Comparison of ENCODE assay signal across 8 mouse cellular contexts in the genomic region with DNA sequence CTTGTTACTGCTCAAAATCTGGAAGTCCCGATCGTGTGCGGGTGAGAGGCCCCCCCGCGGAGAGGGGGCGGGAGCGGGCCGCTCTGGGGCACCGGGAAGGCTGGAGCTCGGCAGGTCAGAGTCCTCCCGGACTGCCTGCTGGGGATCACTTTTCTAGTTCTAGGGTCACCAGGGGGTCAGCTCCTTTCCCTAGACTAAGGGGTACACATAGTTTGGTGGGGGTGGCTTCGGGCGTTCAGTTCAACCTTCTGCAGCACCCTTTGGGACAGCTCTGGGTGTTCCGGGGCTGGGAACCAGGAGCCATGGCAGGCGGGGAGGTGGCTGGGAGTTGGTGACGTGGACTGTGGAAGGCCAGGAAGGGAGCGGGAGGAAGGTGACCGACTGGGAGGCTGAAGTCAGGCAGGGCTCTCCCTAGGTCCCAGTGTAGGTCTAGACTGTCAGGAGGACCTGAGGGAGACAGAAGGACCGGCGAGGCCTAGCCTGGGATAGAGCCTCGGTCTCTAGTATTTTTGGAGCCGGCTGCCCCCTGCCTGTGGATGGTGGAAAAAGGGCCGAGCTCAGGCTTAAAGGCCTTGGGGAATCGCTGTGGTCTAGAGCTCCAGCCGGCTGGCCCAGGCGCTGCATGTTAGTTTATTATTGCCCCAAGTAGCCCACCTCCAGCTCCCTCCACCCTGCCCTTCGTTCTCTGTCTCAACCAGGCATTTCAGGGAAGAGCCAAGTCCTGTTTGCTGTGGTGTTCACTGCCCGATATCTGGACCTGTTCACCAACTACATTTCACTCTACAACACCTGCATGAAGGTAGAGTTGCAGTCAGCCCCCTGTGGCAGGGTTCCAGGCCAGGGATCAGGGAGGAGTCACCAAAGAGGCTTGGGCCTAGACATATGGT. TPM values are rescaled to one million over a fixed set of nuclear protein-coding genes. Genes with fewer than 3 reads are reported as not detected.
DNase-seq lines count a peak whose midpoint lies in the region; TF ChIP-seq lines count a peak whose summit lies in the region.

No protein-coding gene starts in this region.

- intact Hi-C loops in heart, postnatal 10 days (cut with DNase I), result loop anchor here (1.0 to 2.0 kb wide), 2 partner anchors 51 to 136 kb away; a partner anchor contains a TSS

- H3K9me3 ChIP-seq in ES-E14 (ENCODE audit: control insufficient read depth, insufficient read depth, low read depth, low read length), result no peaks in the 10 kb centered on the region
- H3K9me3 ChIP-seq in forebrain, embryonic 10.5 days, result no peaks in the 10 kb centered on the region

- H3K27ac ChIP-seq in ES-E14 (ENCODE audit: insufficient read depth, low read depth, low read length, poor library complexity, severe bottlenecking), result peak overlapping the region; percentile 41
- peak overlapping the region; percentile 95 for H3K27ac ChIP-seq in forebrain, embryonic 10.5 days

- peaks cover 41% of the 10 kb centered on the region for H3K27me3 ChIP-seq in forebrain, embryonic 10.5 days (ENCODE audit: poor library complexity, severe bottlenecking)

- no peak for DNase-seq in ES-E14 (ENCODE audit: low read depth, low spot score)
- DNase-seq in c-Kit-negative CD71-positive TER-119-positive erythroid progenitor cells, embryonic 14.5 days (ENCODE audit: low read depth, low spot score), result peak; percentile 61
- DNase-seq in forebrain, embryonic 10.5 days (ENCODE audit: extremely low spot score, low spot score), result peak; percentile 54
- DNase-seq in heart, postnatal 10 days, result peak; percentile 76 to 77
- DNase-seq in kidney, postnatal 36 days, result peak; percentile 58 to 78
- peak; percentile 67 for DNase-seq in lung, postnatal 14 days
- peak; percentile 48 for DNase-seq in ovary, postnatal 14 days (ENCODE audit: low spot score)
- DNase-seq in thymus, postnatal 25 days, result peak; percentile 66

- peak overlapping the region; percentile 93 for H3K9ac ChIP-seq in ES-E14 (ENCODE audit: insufficient read depth, low read depth, low read length, poor library complexity, severe bottlenecking)

- H3K36me3 ChIP-seq in ES-E14 (ENCODE audit: control insufficient read depth, insufficient read depth, low read length, poor library complexity, severe bottlenecking), result peaks cover 13% of the 10 kb centered on the region
- peaks cover 45% of the 10 kb centered on the region for H3K36me3 ChIP-seq in forebrain, embryonic 10.5 days (replicated peaks)

- 4% methylated on average over 28 of the region's 28 CpGs for WGBS in forebrain, embryonic 10.5 days

- H3K4me3 ChIP-seq in ES-E14 (ENCODE audit: insufficient read depth in 1 of 2, low read depth in 1 of 2, low read length in 2 of 2, poor library complexity in 1 of 2, severe bottlenecking in 1 of 2), result peak overlapping the region; percentile 69 to 77
- H3K4me3 ChIP-seq in forebrain, embryonic 10.5 days, result peak overlapping the region; percentile 88

- in situ Hi-C loops in ES-E14 (cut with MboI; ENCODE audit: low sequenced_read_pairs in 2 of 2, unreplicated experiment in 2 of 2), result no loop called here

- peaks cover 1 to 5% of the 10 kb centered on the region in 2 experiments; a peak in 2 of 4 replicates for H3K4me1 ChIP-seq in ES-E14 (ENCODE audit: control insufficient read depth in 2 of 2, insufficient read depth in 2 of 2, low read length in 2 of 2, poor library complexity in 1 of 2)
- H3K4me1 ChIP-seq in forebrain, embryonic 10.5 days, result peaks cover 47% of the 10 kb centered on the region

TF ChIP-seq in ES-E14, 5 proteins besides CTCF, POLR2A, EP300 and RAD21:
- TF ChIP-seq CHD2 (IDR thresholded peaks at IDR 0.05; ENCODE audit: low read depth, low read length) (no peak), ZC3H11A (IDR thresholded peaks at IDR 0.05; ENCODE audit: borderline replicate concordance, low read depth, low read length) (no peak), MAFK (IDR thresholded peaks at IDR 0.05; ENCODE audit: insufficient read depth, low read depth, low read length) (no peak), ZNF384 (IDR thresholded peaks at IDR 0.05; ENCODE audit: low read depth, low read length) (no peak), HCFC1 (IDR thresholded peaks at IDR 0.05; ENCODE audit: borderline replicate concordance, insufficient read depth, low read length) (no peak)

RNA-seq across cellular contexts. Expression of a gene that starts 0.7 kb away (rescaled TPM):
- 73.2 and 87.2 TPM in 2 replicates for total RNA-seq in ES-E14 (2012; rRNA removed)
- polyA plus RNA-seq in forebrain, embryonic 10.5 days (2016; fragmentation: Nextera tagmentation; extraction: Ambion mirVana), result 34.1 and 37.0 TPM in 2 replicates
- 100 to 1,000 TPM; 121 to 128 TPM for total RNA-seq in heart, postnatal 10 days (2021)

RNA-seq across cellular contexts. Expression of a gene that starts 4.9 kb away (rescaled TPM):
- total RNA-seq in ES-E14 (2012; rRNA removed), result 0.67 and 0.90 TPM in 2 replicates
- 0.09 TPM in 2 replicates for polyA plus RNA-seq in forebrain, embryonic 10.5 days (2016; fragmentation: Nextera tagmentation; extraction: Ambion mirVana)
- under 1 TPM; 0.55 to 0.77 TPM for total RNA-seq in heart, postnatal 10 days (2021)

RNA-seq across cellular contexts. Expression of a gene that starts 23.2 kb away (rescaled TPM):
- 0.74 TPM in 1 of 2 replicates, not detected in the other for total RNA-seq in ES-E14 (2012; rRNA removed)
- 1.3 and 1.9 TPM in 2 replicates for polyA plus RNA-seq in forebrain, embryonic 10.5 days (2016; fragmentation: Nextera tagmentation; extraction: Ambion mirVana)
- under 1 TPM in 1 of 2 experiments, not detected in 1; 0.37 TPM for total RNA-seq in heart, postnatal 10 days (2021)

RNA-seq across cellular contexts. Expression of a gene that starts 23.4 kb away (rescaled TPM):
- 26.0 and 34.8 TPM in 2 replicates for total RNA-seq in ES-E14 (2012; rRNA removed)
- polyA plus RNA-seq in forebrain, embryonic 10.5 days (2016; fragmentation: Nextera tagmentation; extraction: Ambion mirVana), result 4.2 and 4.8 TPM in 2 replicates
- 10 to 100 TPM; 56.8 to 58.7 TPM for total RNA-seq in heart, postnatal 10 days (2021)

RNA-seq across cellular contexts. Expression of a gene that starts 42.6 kb away (rescaled TPM):
- total RNA-seq in ES-E14 (2012; rRNA removed), result 93.4 and 107 TPM in 2 replicates
- polyA plus RNA-seq in forebrain, embryonic 10.5 days (2016; fragmentation: Nextera tagmentation; extraction: Ambion mirVana), result 132 and 137 TPM in 2 replicates
- total RNA-seq in heart, postnatal 10 days (2021), result 10 to 100 TPM; 14.6 to 17.1 TPM
